Mouse (Mus musculus) cerebellum, postnatal 14 days (tissue): Measurements from ENCODE around the gene Nipal4.

Source experiments
- DNase-seq, 2 experiments: peaks; one replicate each; pipeline ENCODE4 v3.0.0; 2021; ENCODE audit warnings: mixed read lengths in 2 of 2

Gene Nipal4

GRCm38 (mm10) chr11:46156945-46157344 is 9.4 kb downstream of the Nipal4 start:
- DNase-seq = no peak

GRCm38 (mm10) chr11:46146619-46147018 is 19.7 kb downstream of the Nipal4 start:
- no peak for DNase-seq

GRCm38 (mm10) chr11:46145163-46145875 is 21.0 kb downstream of the Nipal4 start:
- DNase-seq = no peak

- DNase-seq = no peak
Measured at GRCm38 (mm10) chr11:46143342-46143741, 23.0 kb downstream of the Nipal4 start.

GRCm38 (mm10) chr11:46134899-46135298 is 31.4 kb downstream of the Nipal4 start:
- DNase-seq = no peak

GRCm38 (mm10) chr11:46131022-46131986 is 35.0 kb downstream of the Nipal4 start:
- DNase-seq = no peak

GRCm38 (mm10) chr11:46128548-46128945 is 37.8 kb downstream of the Nipal4 start:
- peak; percentile 69 to 79 for DNase-seq

GRCm38 (mm10) chr11:46127621-46128547 is 38.4 kb downstream of the Nipal4 start:
- no peak for DNase-seq

- DNase-seq = no peak
Measured at GRCm38 (mm10) chr11:46126827-46127410, 39.4 kb downstream of the Nipal4 start.

GRCm38 (mm10) chr11:46126317-46126716 is 40.0 kb downstream of the Nipal4 start:
- no peak for DNase-seq

- no peak for DNase-seq
Measured at GRCm38 (mm10) chr11:46125835-46126229, 40.5 kb downstream of the Nipal4 start.

- no peak for DNase-seq
Measured at GRCm38 (mm10) chr11:46125093-46125834, 41.0 kb downstream of the Nipal4 start.

GRCm38 (mm10) chr11:46123328-46123866 is 42.9 kb downstream of the Nipal4 start:
- no peak for DNase-seq

- no peak for DNase-seq
Measured at GRCm38 (mm10) chr11:46122875-46123274, 43.4 kb downstream of the Nipal4 start.

- no peak for DNase-seq
Measured at GRCm38 (mm10) chr11:46121666-46122065, 44.6 kb downstream of the Nipal4 start.

- DNase-seq = no peak
Measured at GRCm38 (mm10) chr11:46120084-46120483, 46.2 kb downstream of the Nipal4 start.

GRCm38 (mm10) chr11:46119624-46120023 is 46.7 kb downstream of the Nipal4 start:
- no peak for DNase-seq

GRCm38 (mm10) chr11:46116510-46116909 is 49.8 kb downstream of the Nipal4 start:
- no peak for DNase-seq

GRCm38 (mm10) chr11:46115411-46116173 is 50.7 kb downstream of the Nipal4 start:
- no peak for DNase-seq

GRCm38 (mm10) chr11:46115011-46115410 is 51.3 kb downstream of the Nipal4 start:
- DNase-seq = no peak
